Mouse (Mus musculus) CH12.LX (cell line): Measurements from ENCODE around the gene Gm5640. TPM values are rescaled to one million over a fixed set of nuclear protein-coding genes. Genes with fewer than 3 reads are reported as not detected.
"Not testable (repeated sequence)": the region's sequence is repeated elsewhere in the genome, so short reads cannot be mapped to it uniquely, and the experiment has no call there.

Experiments used
- DNase-seq: peaks from one replicate; pipeline ENCODE4 v3.0.0-alpha.2; 2013; ENCODE audit errors: extremely low read depth
- H3K27ac ChIP-seq: 2 replicates; pipeline ENCODE4 v1.5.1; 2012; ENCODE audit warnings: low read depth, mild to moderate bottlenecking, control low read depth, moderate library complexity; ENCODE audit not compliant: insufficient read depth
- H3K27me3 ChIP-seq: replicated peaks from 2 replicates; pipeline ENCODE3; 2012; ENCODE audit warnings: inconsistent platforms
- H3K36me3 ChIP-seq, 2 experiments: replicated peaks in 1 of 2; 2 replicates each; pipeline versions ENCODE3 to v1.6.1; 2012; ENCODE audit warnings: inconsistent platforms in 1 of 2, low read length in 1 of 2, mild to moderate bottlenecking in 1 of 2, mixed read lengths in 1 of 2, moderate library complexity in 1 of 2; ENCODE audit not compliant: control insufficient read depth in 1 of 2, insufficient read depth in 1 of 2
- H3K4me1 ChIP-seq, 2 experiments: 2 replicates each; pipeline ENCODE4 v1.6.1; 2012; ENCODE audit warnings: inconsistent platforms in 1 of 2, moderate library complexity in 1 of 2; ENCODE audit not compliant: insufficient read depth in 2 of 2, control insufficient read depth in 1 of 2
- H3K4me2 ChIP-seq: 2 replicates; pipeline ENCODE4 v1.6.1; 2012; ENCODE audit warnings: low read depth, mild to moderate bottlenecking, control low read depth; ENCODE audit not compliant: poor library complexity, insufficient read depth, severe bottlenecking
- H3K4me3 ChIP-seq, 3 experiments: fragments of 150-350 bp in 1 of 3; sonication (generic) in 1 of 3; replicated peaks in 1 of 3; 2 replicates each; pipeline versions ENCODE3 to v1.5.1; 2011 to 2012; ENCODE audit warnings: low read depth in 2 of 3, low read length in 2 of 3, mild to moderate bottlenecking in 2 of 3, moderate library complexity in 2 of 3, control low read depth in 1 of 3, improper control_type of control experiment in 1 of 3, inconsistent platforms in 1 of 3, mixed read lengths in 1 of 3; ENCODE audit not compliant: poor library complexity in 1 of 3
- H3K79me2 ChIP-seq: replicated peaks from 2 replicates; pipeline ENCODE4 v1.6.1; 2012; ENCODE audit warnings: mild to moderate bottlenecking, moderate library complexity; ENCODE audit not compliant: control insufficient read depth, poor library complexity, insufficient read depth, severe bottlenecking; ENCODE audit errors: extremely low read depth
- H3K9ac ChIP-seq: 2 replicates; pipeline ENCODE4 v1.6.1; 2012; ENCODE audit warnings: low read depth, mild to moderate bottlenecking, control low read depth, moderate library complexity; ENCODE audit not compliant: insufficient read depth
- H3K9me3 ChIP-seq: replicated peaks from 2 replicates; pipeline ENCODE3; 2012; ENCODE audit warnings: low read length, inconsistent platforms, mixed read lengths
- BHLHE40 ChIP-seq: IDR thresholded peaks from 2 replicates; pipeline ENCODE4 v1.6.1; 2011; ENCODE audit warnings: mild to moderate bottlenecking, low read depth, low read length, improper control_type of control experiment
- E2F4 ChIP-seq: IDR thresholded peaks from 2 replicates; pipeline ENCODE4 v1.6.1; 2011; ENCODE audit warnings: low read depth, low read length, improper control_type of control experiment; ENCODE audit not compliant: insufficient replicate concordance
- GABPA ChIP-seq: IDR thresholded peaks from 2 replicates; pipeline ENCODE4 v1.6.1; 2012; ENCODE audit warnings: low read depth, low read length, improper control_type of control experiment, inconsistent platforms; ENCODE audit not compliant: insufficient replicate concordance
- HCFC1 ChIP-seq: IDR thresholded peaks from 2 replicates; pipeline ENCODE4 v1.6.1; 2012; ENCODE audit warnings: low read depth, mild to moderate bottlenecking, inconsistent platforms, low read length, improper control_type of control experiment
- IRF4 ChIP-seq: IDR thresholded peaks from 2 replicates; pipeline ENCODE4 v1.6.1; 2014; ENCODE audit warnings: low read depth, mild to moderate bottlenecking, inconsistent platforms, low read length, improper control_type of control experiment
- JUN ChIP-seq: IDR thresholded peaks from 2 replicates; pipeline ENCODE4 v1.6.1; 2011; ENCODE audit warnings: low read depth, mild to moderate bottlenecking, low read length, improper control_type of control experiment, moderate library complexity; ENCODE audit not compliant: insufficient read depth
- KAT2A ChIP-seq: IDR thresholded peaks from 2 replicates; pipeline ENCODE4 v1.6.1; 2012; ENCODE audit warnings: low read length, improper control_type of control experiment, inconsistent platforms; ENCODE audit not compliant: insufficient replicate concordance
- MAFK ChIP-seq: IDR thresholded peaks from 2 replicates; pipeline ENCODE4 v1.6.1; 2011; ENCODE audit warnings: low read length, improper control_type of control experiment; ENCODE audit not compliant: insufficient replicate concordance
- MEF2A ChIP-seq: IDR thresholded peaks from 2 replicates; pipeline ENCODE4 v1.6.1; 2014; ENCODE audit warnings: low read depth, mild to moderate bottlenecking, inconsistent platforms, low read length, improper control_type of control experiment, borderline replicate concordance
- PAX5 ChIP-seq: IDR thresholded peaks from 2 replicates; pipeline ENCODE4 v1.6.1; 2012; ENCODE audit warnings: low read length, inconsistent platforms, mixed read lengths
- RAD21 ChIP-seq: IDR thresholded peaks from 2 replicates; pipeline ENCODE4 v1.6.1; 2011; ENCODE audit warnings: low read depth, mild to moderate bottlenecking, low read length, improper control_type of control experiment, moderate library complexity
- SIN3A ChIP-seq: IDR thresholded peaks from 2 replicates; pipeline ENCODE4 v1.6.1; 2012; ENCODE audit warnings: low read length, improper control_type of control experiment, inconsistent platforms
- dilution Hi-C: fragments of 300-500 bp; cut with MboI; formaldehyde crosslinking; loops from 2 replicates; pipeline ENCODE4 v1.14.3; 2020; ENCODE audit warnings: low sequenced_read_pairs; ENCODE audit not compliant: extremely low pct_unique_long_range_greater_than_20kb, extremely low pct_ligation_motif_present
- in situ Hi-C: fragments of 300-500 bp; cut with MboI; formaldehyde crosslinking; loops from 3 replicates; pipeline ENCODE4 v1.14.3; 2019; ENCODE audit warnings: low sequenced_read_pairs, low pct_ligation_motif_present, low pct_unique_long_range_greater_than_20kb, mixed read lengths
- polyA plus RNA-seq: library from polyadenylated mRNA; unstranded; fragments of >175 nt; gene quantifications from 2 replicates; pipeline ENCODE4 v1.2.1, GENCODE M21; 2012; ENCODE audit warnings: low read depth; ENCODE audit not compliant: insufficient read length
- total RNA-seq, 2 experiments: library from RNA; depleted of rRNA; stranded (reverse); fragments of 300-350 nt in 1 of 2; fragments of >200 nt in 1 of 2; gene quantifications; 2 replicates each; pipeline ENCODE4 v1.2.3; 2012 to 2014

Gm5640 gene
- total RNA-seq (2012; rRNA removed) (0.17 and 0.21 TPM in 2 replicates), total RNA-seq (2014; rRNA removed) (0.26 and 0.45 TPM in 2 replicates), polyA plus RNA-seq (0.44 and 0.50 TPM in 2 replicates)

DNA sequence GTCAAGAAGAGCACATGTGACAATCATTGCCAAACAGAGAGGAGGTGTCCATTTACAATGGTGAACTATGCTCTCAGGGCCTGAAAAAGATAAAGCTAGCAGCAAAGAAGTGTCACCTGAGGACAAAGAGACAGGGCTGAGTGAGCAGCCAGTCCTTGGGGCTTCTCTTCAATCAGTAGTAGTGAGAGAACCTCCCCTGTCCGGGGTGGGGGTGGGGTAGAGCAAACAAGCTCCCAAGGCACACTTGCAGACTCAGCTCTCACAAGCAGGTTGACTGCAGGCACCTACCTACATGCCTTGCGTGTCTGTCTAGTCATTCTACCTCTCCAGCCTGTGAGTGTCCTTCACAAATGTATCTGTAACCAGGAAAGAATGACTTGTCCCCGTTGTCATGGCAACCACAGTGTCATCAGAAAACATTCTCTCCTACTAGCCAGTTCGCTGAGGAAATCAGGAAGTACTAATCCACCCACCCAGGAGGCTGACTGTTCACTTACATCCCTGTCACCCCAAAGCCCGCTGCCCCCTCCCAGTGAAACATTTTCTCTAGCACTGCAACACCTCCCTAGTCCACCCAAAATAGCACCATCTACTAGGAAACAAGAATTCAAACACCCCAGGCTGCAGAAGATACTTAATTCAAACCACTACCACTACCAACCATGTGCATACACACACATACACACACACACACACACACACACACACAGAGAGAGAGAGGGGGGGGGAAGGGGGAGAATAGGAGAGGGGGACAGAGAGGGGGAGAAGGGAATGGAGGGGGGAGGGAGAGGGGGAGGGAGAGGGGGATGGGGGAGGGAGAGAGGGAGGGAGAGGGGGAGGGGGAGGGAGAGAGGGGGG is at the start of gene Gm5640:
TSS of gene Gm5640 (minus strand) at position 170 of the 858 bp plus-strand sequence.
- H3K4me3 ChIP-seq, H3K27me3 ChIP-seq, H3K9me3 ChIP-seq, H3K79me2 ChIP-seq, H3K4me1 ChIP-seq, H3K36me3 ChIP-seq, H3K27ac ChIP-seq, DNase-seq, in situ Hi-C loops, H3K9ac ChIP-seq, H3K4me2 ChIP-seq, dilution Hi-C loops: not testable (repeated sequence)

DNA sequence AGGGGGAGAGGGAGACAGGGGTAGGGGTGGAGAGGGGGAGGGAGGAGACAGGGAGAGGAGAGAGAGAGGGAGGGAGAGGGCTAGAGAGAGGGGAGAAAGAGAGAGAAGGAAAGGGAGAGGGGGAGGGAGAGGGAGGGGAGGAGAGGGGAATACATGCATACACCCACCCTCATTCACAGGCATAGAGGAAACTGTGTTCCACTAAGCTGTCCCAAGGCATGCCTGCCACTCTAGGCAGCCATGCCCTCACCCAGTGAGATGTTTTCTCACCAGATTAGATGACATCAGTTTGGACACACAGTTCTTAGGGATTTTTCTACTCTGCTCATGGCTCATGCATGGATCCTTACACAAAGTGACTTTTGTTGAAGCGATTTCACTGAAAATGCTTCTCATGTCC is 958 bp upstream of the Gm5640 start:
- H3K4me2 ChIP-seq, H3K27me3 ChIP-seq, H3K36me3 ChIP-seq, H3K9ac ChIP-seq, H3K4me1 ChIP-seq, H3K27ac ChIP-seq, in situ Hi-C loops, DNase-seq, H3K4me3 ChIP-seq, H3K9me3 ChIP-seq, dilution Hi-C loops, H3K79me2 ChIP-seq: not testable (repeated sequence)

DNA sequence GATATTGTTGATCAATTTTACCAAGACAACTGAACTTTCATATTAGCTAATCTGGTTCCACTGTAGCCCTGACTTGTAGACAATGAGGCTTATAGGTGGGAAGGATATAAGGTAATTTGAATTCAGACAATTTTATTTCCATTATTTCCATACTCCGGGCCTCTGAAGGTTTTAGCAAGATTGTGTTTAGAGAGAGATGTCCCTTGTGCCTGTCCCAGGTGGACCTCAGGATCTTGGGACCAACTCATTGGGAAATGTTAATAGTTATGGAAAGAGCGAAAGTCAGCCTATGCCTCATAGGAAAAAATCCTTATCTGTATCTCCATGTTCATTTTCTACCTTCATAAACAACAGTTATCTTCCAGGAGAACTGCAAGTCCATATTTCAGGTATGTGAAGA is 53.1 kb downstream of the Gm5640 start, which contains the start of gene Olfr1325:
TSS of gene Olfr1325 (plus strand) at position 301 of the 400 bp plus-strand sequence.
- no peak within 1 kb of the TSS for H3K9ac ChIP-seq
- no peaks in the 10 kb centered on the region for H3K79me2 ChIP-seq
- H3K4me2 ChIP-seq = no peak within 1 kb of the TSS
- H3K27me3 ChIP-seq = no peaks in the 10 kb centered on the region
- in situ Hi-C loops = no loop called here
- no peak within 1 kb of the TSS for H3K4me3 ChIP-seq
- TF ChIP-seq IRF4 (no peak), SIN3A (no peak), JUN (no peak), HCFC1 (no peak), RAD21 (no peak), E2F4 (no peak), BHLHE40 (no peak), GABPA (no peak), MAFK (no peak), PAX5 (no peak), MEF2A (no peak), KAT2A (no peak)
- DNase-seq = no peak
- no peaks in the 10 kb centered on the region for H3K9me3 ChIP-seq
- no peaks in the 10 kb centered on the region for H3K4me1 ChIP-seq
- dilution Hi-C loops = no loop called here
- no peaks in the 10 kb centered on the region for H3K36me3 ChIP-seq
- no peak within 1 kb of the TSS for H3K27ac ChIP-seq

Other genes starting within 250 kb of the Gm5640 start
- 35.9 and 41.0 TPM in 2 replicates for gene G6pdx, start 216.4 kb downstream of the Gm5640 start, total RNA-seq (2012; rRNA removed)
- gene G6pdx, start 216.4 kb downstream of the Gm5640 start, total RNA-seq (2014; rRNA removed) = 42.3 and 44.0 TPM in 2 replicates
- gene G6pdx, start 216.4 kb downstream of the Gm5640 start, polyA plus RNA-seq = 61.8 and 70.5 TPM in 2 replicates
- gene Gm6880, start 164.2 kb downstream of the Gm5640 start, total RNA-seq (2012; rRNA removed) = 0.25 and 0.59 TPM in 2 replicates
- gene Gm6880, start 164.2 kb downstream of the Gm5640 start, total RNA-seq (2014; rRNA removed) = not detected in 2 replicates
- gene Gm6880, start 164.2 kb downstream of the Gm5640 start, polyA plus RNA-seq = not detected in 2 replicates
- gene Olfr1326-ps1, start 70.7 kb downstream of the Gm5640 start, total RNA-seq (2012; rRNA removed) = not detected in 2 replicates
- not detected in 2 replicates for gene Olfr1326-ps1, start 70.7 kb downstream of the Gm5640 start, total RNA-seq (2014; rRNA removed)
- gene Olfr1326-ps1, start 70.7 kb downstream of the Gm5640 start, polyA plus RNA-seq = not detected in 2 replicates
- gene Olfr1325, start 53.0 kb downstream of the Gm5640 start, total RNA-seq (2012; rRNA removed) = not detected in 2 replicates
- gene Olfr1325, start 53.0 kb downstream of the Gm5640 start, total RNA-seq (2014; rRNA removed) = not detected in 2 replicates
- gene Olfr1325, start 53.0 kb downstream of the Gm5640 start, polyA plus RNA-seq = not detected in 2 replicates
- not detected in 2 replicates for gene Gm6890, start 95.3 kb upstream of the Gm5640 start, total RNA-seq (2012; rRNA removed)
- not detected in 2 replicates for gene Gm6890, start 95.3 kb upstream of the Gm5640 start, total RNA-seq (2014; rRNA removed)
- not detected in 2 replicates for gene Gm6890, start 95.3 kb upstream of the Gm5640 start, polyA plus RNA-seq
- gene Gm5936, start 191.6 kb upstream of the Gm5640 start, total RNA-seq (2012; rRNA removed) = 0.04 and 0.13 TPM in 2 replicates
- gene Gm5936, start 191.6 kb upstream of the Gm5640 start, total RNA-seq (2014; rRNA removed) = 0.18 and 0.44 TPM in 2 replicates
- 0.17 and 0.86 TPM in 2 replicates for gene Gm5936, start 191.6 kb upstream of the Gm5640 start, polyA plus RNA-seq